Mouse (Mus musculus) frontal cortex, postnatal 36 days (tissue): ENCODE measurements around the gene Zfp423.
A peak's percentile ranks its signal among the peaks of the same experiment; 100 is the strongest.

ENCODE experiments used
- DNase-seq, 2 experiments: peaks; one replicate each; pipeline ENCODE4 v3.0.0; 2022; ENCODE audit warnings: low spot score in 2 of 2

Gene Zfp423

DNA sequence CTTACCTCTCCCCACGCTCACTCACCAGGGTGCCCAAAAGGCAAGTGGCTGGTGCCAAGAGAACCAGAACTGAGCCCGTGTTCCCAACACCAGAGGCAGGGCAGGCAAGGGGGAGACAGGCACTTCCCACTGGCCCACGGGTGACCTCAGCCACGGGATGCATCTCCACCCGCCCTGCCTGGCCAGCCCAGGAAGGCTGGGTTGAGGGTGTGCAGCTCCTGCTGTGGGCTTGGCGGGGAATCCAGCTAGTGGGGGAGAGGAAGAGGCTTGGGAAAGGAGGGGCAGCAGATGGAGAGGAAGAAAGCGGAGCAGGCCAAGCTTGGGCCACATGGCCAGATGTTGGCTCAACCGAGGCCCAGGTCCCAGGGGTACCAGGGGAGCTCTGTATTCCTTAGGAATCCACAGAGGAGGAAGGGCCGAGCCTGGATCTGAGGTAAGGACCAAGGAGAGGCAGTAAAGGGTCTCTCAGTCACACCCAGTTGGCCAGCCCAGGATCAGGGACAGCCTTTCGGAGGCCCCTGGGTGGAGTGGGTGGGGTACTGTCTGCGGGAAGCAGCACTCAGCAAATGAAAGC is 155.0 kb downstream of the Zfp423 start:
- no peak for DNase-seq

DNA sequence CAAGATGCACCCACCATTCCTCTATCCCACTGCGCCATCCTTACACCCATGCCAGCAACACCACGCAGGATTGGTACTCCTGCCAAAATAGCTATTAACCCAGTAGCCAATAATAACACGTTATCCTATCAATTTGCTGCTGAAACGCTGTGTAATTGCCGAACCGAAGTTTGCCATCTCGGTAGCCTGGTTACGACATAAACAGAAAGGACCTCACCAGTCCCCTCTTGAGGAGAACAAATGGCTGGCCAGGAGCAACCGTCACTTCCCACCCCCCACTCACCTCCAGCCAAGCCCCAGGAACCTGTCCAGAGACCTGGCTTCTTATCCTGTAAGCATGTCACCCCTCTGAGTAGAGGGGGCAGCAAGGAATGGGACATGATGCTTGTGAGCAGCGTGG is 156.0 kb downstream of the Zfp423 start:
- no peak for DNase-seq

DNA sequence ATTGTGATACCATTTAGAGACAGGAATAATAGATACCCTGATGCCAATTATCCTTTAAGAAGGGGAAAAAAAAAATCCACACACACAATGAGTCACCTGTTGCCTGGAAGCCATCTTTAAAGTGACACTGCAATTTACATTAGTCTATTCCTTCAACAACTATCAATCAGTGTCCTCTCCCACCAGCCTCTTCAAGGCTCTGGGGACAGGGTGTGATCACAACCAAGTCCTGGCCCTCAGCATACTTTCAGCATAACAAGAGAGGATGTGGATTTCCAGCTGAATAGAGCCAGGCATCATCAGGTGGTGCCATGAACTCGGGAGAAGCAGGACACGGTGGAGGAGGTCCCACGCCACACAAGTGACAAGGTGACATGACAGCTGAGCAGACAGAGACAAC is 156.8 kb downstream of the Zfp423 start:
- DNase-seq = no peak

DNA sequence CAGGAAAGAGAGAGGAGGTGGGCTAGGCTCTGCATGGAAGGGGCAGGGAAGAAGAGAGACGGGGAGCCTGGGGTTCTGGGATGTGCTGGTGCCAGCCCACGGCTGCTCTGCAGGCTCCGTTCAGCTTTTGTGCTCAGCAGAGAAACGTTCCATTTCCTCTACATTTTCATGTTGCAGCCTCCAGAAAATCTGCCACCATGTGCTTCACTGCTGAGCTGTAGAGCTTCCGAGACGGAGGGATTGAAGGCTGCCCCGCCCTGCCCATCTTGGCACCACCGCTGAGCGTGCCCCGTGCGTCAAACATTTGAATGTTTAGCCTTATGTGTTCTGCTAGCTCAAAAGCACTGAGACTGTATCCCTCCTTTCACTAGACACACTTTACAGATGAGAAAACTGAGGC is 159.3 kb downstream of the Zfp423 start:
- peak; percentile 62 to 69 for DNase-seq

DNA sequence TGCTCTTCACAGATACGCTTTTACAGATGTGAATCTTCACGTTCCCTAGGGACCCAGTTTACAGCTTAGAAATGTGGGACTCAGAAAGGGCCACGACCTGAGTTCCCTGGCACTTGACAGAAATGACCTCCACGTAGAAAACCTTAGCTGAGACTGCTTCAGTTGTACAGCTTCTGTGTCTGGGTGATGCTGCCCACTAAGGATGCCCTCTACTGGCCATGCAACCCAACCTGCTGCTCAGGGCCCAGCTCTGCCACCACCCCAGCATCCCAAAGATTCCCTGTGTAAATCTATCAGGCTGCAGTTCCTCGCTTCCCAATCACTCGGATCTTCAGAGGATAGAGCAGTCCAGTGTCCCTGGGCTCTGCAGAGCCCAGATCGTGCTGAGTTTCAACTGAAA is 163.2 kb downstream of the Zfp423 start:
- peak in 1 of 2 experiments; percentile 16 for DNase-seq

GRCm38 (mm10) chr8:87794639-87795038 is 164.8 kb downstream of the Zfp423 start:
- DNase-seq = no peak

- no peak for DNase-seq
These were observed 168.3 kb downstream of the Zfp423 start for GRCm38 (mm10) chr8:87791103-87791502.

- no peak for DNase-seq
These were observed 174.6 kb downstream of the Zfp423 start for GRCm38 (mm10) chr8:87784641-87785439.

DNA sequence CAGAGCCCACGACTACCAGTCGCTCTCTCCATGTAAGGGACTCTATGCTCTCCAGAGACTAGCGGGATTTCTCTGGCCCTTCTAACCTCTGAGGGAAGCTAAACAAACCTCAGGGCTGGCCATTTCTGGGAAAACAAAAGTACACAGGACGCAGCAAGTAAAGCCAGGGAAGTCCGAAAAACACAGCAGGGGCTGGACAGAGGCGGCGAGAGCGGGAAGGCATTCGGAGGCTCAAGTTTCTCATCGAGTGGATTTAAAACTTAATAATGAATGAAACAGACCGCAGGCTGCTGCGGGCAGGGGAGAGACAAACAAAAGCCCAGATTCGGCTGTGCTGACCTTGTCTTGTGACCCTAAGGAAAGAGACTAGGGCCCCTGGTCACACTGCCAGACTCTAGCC is 175.2 kb downstream of the Zfp423 start:
- DNase-seq = no peak

DNA sequence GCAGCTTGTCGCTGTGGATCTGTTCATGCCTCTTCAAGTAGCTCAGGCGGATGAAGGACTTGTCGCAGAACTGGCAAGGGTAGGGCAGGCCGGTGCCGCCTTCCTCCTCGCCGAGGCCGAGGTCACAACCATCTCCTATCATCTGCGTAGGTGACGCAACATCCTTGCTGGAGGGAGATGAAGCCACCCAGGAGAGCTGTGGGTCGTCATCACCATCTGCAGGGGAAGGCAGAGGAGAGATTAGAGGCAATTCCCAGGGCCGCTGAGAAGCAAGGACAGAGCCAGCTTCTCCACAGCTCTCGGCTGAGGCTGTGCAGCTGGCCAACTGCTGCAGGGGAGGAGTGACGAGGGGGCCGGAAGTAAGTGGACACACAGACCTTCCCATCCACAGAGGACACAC is 176.2 kb downstream of the Zfp423 start:
- no peak for DNase-seq

- DNase-seq = no peak
These were observed 181.8 kb downstream of the Zfp423 start for GRCm38 (mm10) chr8:87777586-87777985.

GRCm38 (mm10) chr8:87775889-87776288 is 183.5 kb downstream of the Zfp423 start:
- DNase-seq = no peak

DNA sequence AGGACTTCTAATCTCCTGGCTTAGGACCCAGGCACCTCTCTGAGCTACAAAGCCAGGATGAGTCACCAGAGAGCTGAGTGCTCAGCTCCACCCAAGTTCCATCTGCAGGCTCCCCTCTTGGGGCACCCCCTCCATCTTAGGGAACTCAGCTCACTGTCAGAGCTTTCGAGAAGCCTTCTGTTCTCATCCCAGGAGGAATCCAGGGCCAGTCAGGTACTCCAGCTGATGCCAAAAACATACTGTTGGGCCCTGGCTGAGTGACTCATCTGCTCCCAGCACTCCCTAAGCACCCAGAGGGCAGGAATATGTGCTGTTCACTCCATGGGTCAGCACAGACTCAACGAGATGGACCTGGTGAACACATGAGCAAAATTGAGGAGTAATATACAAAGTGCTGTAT is 184.4 kb downstream of the Zfp423 start:
- DNase-seq = no peak

DNA sequence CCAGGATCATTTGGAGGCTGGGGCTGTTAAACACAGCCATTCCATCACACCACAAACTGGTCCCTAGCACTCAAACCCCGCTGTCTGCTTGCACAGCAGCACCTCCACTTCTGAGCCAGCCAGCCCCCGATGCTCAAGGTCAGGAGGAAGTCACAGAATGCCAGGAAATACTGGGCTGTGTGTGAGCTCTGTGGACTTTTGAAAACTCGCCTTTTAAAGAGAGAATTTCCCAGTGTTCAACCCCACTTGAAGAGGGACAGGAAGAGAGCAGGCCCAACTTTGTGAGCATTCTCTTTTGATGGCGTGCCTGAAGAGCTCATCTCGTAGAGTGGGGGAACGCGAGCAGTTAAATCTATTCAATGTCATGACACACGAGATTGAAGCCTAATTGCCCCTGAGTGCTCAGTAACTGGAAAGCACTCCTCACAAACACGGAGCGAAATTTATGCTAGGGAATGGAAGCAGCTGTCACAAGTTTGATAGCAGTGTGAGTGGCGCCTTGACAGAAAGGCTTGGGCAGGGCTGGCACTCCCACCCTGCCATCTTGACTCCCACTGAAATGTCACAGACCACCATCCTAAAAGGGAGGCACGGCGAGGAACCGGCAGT is 186.4 kb downstream of the Zfp423 start:
- no peak for DNase-seq

GRCm38 (mm10) chr8:87767882-87768281 is 191.5 kb downstream of the Zfp423 start:
- DNase-seq = no peak

DNA sequence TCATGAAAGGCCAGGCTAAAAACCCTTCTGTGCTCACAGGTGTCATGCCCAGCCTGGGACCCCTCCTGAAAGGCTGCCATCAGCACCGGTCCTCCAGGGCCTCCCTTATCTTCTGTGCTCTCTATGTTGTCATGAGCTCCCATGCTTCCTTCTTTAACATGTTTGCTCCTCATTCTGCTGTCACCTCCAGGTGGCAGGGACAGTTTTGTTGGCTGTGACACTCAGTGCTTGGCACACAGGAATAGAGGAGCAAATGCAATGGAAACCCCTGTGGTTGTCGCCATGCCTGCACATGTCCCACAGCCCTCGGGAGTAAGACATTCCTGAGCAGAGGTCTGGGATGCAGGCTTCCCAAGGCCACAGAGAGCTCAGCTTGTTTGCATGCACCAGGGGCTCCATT is 194.1 kb downstream of the Zfp423 start:
- DNase-seq = no peak

DNA sequence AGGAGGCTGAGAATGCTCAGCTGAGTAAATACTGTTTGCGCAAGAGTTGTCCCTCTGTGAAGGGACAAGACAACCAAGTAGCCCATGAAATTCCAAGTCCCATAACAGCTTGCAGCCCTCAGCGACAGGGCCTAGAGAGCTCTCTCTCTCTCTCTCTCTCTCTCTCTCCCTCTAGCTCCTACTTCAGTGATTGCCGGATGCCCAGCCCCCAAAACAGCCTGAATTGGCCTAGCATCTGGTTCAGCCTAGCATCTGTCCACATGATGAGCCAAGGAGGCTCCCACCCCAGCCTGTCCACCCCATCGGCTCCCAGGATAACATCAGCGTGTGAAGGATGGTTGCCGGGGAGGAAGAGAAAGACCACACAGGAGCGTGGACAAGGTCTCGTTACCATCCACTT is 200.6 kb downstream of the Zfp423 start:
- no peak for DNase-seq

GRCm38 (mm10) chr8:87754853-87755252 is 204.5 kb downstream of the Zfp423 start:
- DNase-seq = no peak

DNA sequence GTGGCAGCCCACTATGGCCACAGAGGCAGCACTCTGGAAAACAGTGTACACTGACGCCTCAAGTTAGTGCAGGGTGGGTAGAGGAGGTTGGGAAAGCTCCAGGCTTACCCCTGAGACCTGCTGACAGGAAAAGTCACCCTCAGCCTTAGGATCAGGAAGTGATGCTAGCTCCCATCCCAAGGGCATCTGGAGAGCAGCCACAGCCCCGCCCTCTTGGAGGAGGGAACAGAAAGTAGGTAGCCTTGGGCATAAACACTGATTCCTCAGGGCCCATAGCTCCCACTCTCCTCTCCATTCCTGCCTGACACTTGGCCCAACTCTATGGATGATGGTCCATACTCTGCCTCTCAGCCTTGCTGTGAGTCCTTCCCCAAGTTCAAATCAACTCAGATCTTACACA is 205.8 kb downstream of the Zfp423 start:
- DNase-seq = no peak

DNA sequence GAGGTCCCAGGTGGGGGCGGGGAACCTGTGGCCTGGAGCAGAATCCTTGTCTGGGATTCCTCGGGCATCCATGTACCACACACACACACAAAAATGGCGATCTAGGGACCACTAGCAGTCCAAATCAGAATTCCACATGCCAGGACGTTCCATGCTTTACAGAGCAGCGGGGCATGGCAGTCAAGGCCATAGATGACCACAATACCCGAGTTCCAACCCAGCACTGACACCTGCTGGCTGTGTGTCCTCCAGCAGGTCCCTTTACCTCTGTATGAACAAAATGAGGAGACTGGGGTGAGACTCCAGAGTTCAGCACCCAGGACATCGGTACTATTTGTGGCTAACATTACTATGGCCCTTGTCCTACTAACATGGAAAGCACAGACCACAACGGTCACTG is 206.2 kb downstream of the Zfp423 start:
- no peak for DNase-seq

DNA sequence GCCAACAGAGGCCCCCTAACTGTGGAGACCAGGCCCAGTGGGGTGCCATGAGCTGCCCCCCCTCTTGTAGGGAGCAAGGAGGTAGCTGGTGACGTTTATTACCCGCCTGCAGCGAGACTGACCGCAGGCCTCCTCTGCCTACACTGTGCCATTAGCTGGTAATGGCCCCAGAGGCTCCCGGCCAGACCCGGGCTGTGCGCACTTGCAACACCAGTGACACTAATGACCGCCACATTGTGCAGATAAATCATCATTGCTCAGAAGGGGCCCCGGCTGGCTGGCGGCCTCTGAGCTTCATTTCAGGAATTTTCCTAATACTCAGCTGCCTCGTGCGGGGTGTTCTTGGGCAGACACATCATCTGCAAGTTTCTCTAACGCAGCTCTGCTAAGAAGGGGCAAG is 206.7 kb downstream of the Zfp423 start:
- no peak for DNase-seq

- DNase-seq = no peak
These were observed 211.8 kb downstream of the Zfp423 start for GRCm38 (mm10) chr8:87747582-87747981.

GRCm38 (mm10) chr8:87747142-87747541 is 212.3 kb downstream of the Zfp423 start:
- no peak for DNase-seq
